Mouse (Mus musculus): ENCODE measurements around the gene Rbms1. TPM values are rescaled to one million over a fixed set of nuclear protein-coding genes. Genes with fewer than 3 reads are reported as not detected.

Rbms1 gene
- total RNA-seq, 2 experiments from 2014 or later = 40.5 to 51.0 TPM

- DNase-seq = no peak
Observed at GRCm38 (mm10) chr2:60879141-60879818, 83.7 kb downstream of the Rbms1 start.

GRCm38 (mm10) chr2:60877543-60878386 lies 85.2 kb downstream of the Rbms1 start:
- DNase-seq = no peak

GRCm38 (mm10) chr2:60876891-60877290 lies 86.1 kb downstream of the Rbms1 start:
- no peak for DNase-seq

- no peak for DNase-seq
Observed at GRCm38 (mm10) chr2:60872095-60872811, 90.7 kb downstream of the Rbms1 start.

GRCm38 (mm10) chr2:60871001-60871400 lies 92.0 kb downstream of the Rbms1 start:
- DNase-seq = no peak

GRCm38 (mm10) chr2:60870450-60870849 lies 92.5 kb downstream of the Rbms1 start:
- DNase-seq = no peak

GRCm38 (mm10) chr2:60869001-60869743 lies 93.8 kb downstream of the Rbms1 start:
- DNase-seq = no peak

GRCm38 (mm10) chr2:60868060-60868662 lies 94.8 kb downstream of the Rbms1 start:
- no peak for DNase-seq

GRCm38 (mm10) chr2:60867304-60867703 lies 95.7 kb downstream of the Rbms1 start:
- no peak for DNase-seq

GRCm38 (mm10) chr2:60865869-60866268 lies 97.1 kb downstream of the Rbms1 start:
- no peak for DNase-seq

GRCm38 (mm10) chr2:60864977-60865376 lies 98.0 kb downstream of the Rbms1 start:
- DNase-seq = no peak

- DNase-seq = no peak
Observed at GRCm38 (mm10) chr2:60864256-60864795, 98.7 kb downstream of the Rbms1 start.

- DNase-seq = no peak
Observed at GRCm38 (mm10) chr2:60863827-60864226, 99.2 kb downstream of the Rbms1 start.

- no peak for DNase-seq
Observed at GRCm38 (mm10) chr2:60862913-60863711, 99.9 kb downstream of the Rbms1 start.

GRCm38 (mm10) chr2:60858116-60858515 lies 104.9 kb downstream of the Rbms1 start:
- DNase-seq = no peak

GRCm38 (mm10) chr2:60856097-60856496 lies 106.9 kb downstream of the Rbms1 start:
- DNase-seq = no peak

GRCm38 (mm10) chr2:60855006-60855405 lies 108.0 kb downstream of the Rbms1 start:
- DNase-seq = no peak

- no peak for DNase-seq
Observed at GRCm38 (mm10) chr2:60851898-60852297, 111.1 kb downstream of the Rbms1 start.

- no peak for DNase-seq
Observed at GRCm38 (mm10) chr2:60851057-60851718, 111.8 kb downstream of the Rbms1 start.

- no peak for DNase-seq
Observed at GRCm38 (mm10) chr2:60848478-60848877, 114.5 kb downstream of the Rbms1 start.
